Mouse (Mus musculus): ENCODE data around the gene Ccdc57. TPM values are rescaled to one million over a fixed set of nuclear protein-coding genes. Genes with fewer than 3 reads are reported as not detected.
"Not testable (repeated sequence)": the region's sequence is repeated elsewhere in the genome, so short reads cannot be mapped to it uniquely, and the experiment has no call there.

Gene Ccdc57
- polyA plus RNA-seq, 1 experiment: 1.7 TPM

GRCm38 (mm10) chr11:120850331-120851030 is 82.2 kb downstream of the Ccdc57 start:
- WGBS: 65% methylated on average over 2 of the region's 2 CpGs
- Histone ChIP-seq H3K36me3 (ENCODE audit: control insufficient read depth, insufficient read depth, low read length) (no peaks in the 10 kb centered on the region), H3K27ac (ENCODE audit: control insufficient read depth, insufficient read depth, low read length) (no peak overlapping the region), H3K4me3 (ENCODE audit: control insufficient read depth, insufficient read depth, low read length) (no peak overlapping the region), H3K4me1 (replicated peaks; ENCODE audit: control insufficient read depth, insufficient read depth, low read length) (peaks cover 30% of the 10 kb centered on the region), H3K27me3 (ENCODE audit: control insufficient read depth, insufficient read depth, low read length) (no peaks in the 10 kb centered on the region)
- no peak for TF ChIP-seq CTCF (IDR thresholded peaks at IDR 0.05; ENCODE audit: borderline replicate concordance, control insufficient read depth, extremely low read depth, insufficient read depth, low read length, poor library complexity)
- no peak for TF ChIP-seq POLR2A (IDR thresholded peaks at IDR 0.05; ENCODE audit: control insufficient read depth, extremely low read depth, insufficient read depth, low read length, poor library complexity)
- DNase-seq: no peak

GRCm38 (mm10) chr11:120846725-120847475 is 85.8 kb downstream of the Ccdc57 start:
- H3K4me3 ChIP-seq (ENCODE audit: control insufficient read depth, insufficient read depth, low read length): no peak overlapping the region
- H3K27me3 ChIP-seq (ENCODE audit: control insufficient read depth, insufficient read depth, low read length): no peaks in the 10 kb centered on the region
- H3K27ac ChIP-seq (ENCODE audit: control insufficient read depth, insufficient read depth, low read length): no peak overlapping the region
- TF ChIP-seq CTCF (IDR thresholded peaks at IDR 0.05; ENCODE audit: borderline replicate concordance, control insufficient read depth, extremely low read depth, insufficient read depth, low read length, poor library complexity) (no peak), POLR2A (IDR thresholded peaks at IDR 0.05; ENCODE audit: control insufficient read depth, extremely low read depth, insufficient read depth, low read length, poor library complexity) (no peak)
- peaks cover 9% of the 10 kb centered on the region for H3K4me1 ChIP-seq (replicated peaks; ENCODE audit: control insufficient read depth, insufficient read depth, low read length)
- no peak for DNase-seq
- 92% methylated on average over 9 of the region's 9 CpGs for WGBS
- no peaks in the 10 kb centered on the region for H3K36me3 ChIP-seq (ENCODE audit: control insufficient read depth, insufficient read depth, low read length)

GRCm38 (mm10) chr11:120844329-120844728 is 88.3 kb downstream of the Ccdc57 start:
- 98% methylated on average over 4 of the region's 4 CpGs for WGBS

GRCm38 (mm10) chr11:120833555-120834280 is 99.0 kb downstream of the Ccdc57 start:
- no peak for DNase-seq
- WGBS: 92% methylated on average over 8 of the region's 8 CpGs

More at GRCm38 (mm10) chr11:120844329-120844728, 88.3 kb downstream of the Ccdc57 start:
- TF ChIP-seq CTCF (IDR thresholded peaks at IDR 0.05; ENCODE audit: borderline replicate concordance, control insufficient read depth, extremely low read depth, insufficient read depth, low read length, poor library complexity): no peak
- TF ChIP-seq POLR2A (IDR thresholded peaks at IDR 0.05; ENCODE audit: control insufficient read depth, extremely low read depth, insufficient read depth, low read length, poor library complexity): no peak
- no peak for DNase-seq
- H3K36me3 ChIP-seq (ENCODE audit: control insufficient read depth, insufficient read depth, low read length): no peaks in the 10 kb centered on the region
- no peaks in the 10 kb centered on the region for H3K27me3 ChIP-seq (ENCODE audit: control insufficient read depth, insufficient read depth, low read length)
- H3K4me3 ChIP-seq (ENCODE audit: control insufficient read depth, insufficient read depth, low read length): no peak overlapping the region
- no peak overlapping the region for H3K27ac ChIP-seq (ENCODE audit: control insufficient read depth, insufficient read depth, low read length)
- H3K4me1 ChIP-seq (replicated peaks; ENCODE audit: control insufficient read depth, insufficient read depth, low read length): peaks cover 3% of the 10 kb centered on the region

GRCm38 (mm10) chr11:120832962-120833361 is 99.7 kb downstream of the Ccdc57 start:
- 90% methylated on average over 5 of the region's 5 CpGs for WGBS
- not testable (repeated sequence) for H3K27me3 ChIP-seq (ENCODE audit: control insufficient read depth, insufficient read depth, low read length); H3K4me1 ChIP-seq (replicated peaks; ENCODE audit: control insufficient read depth, insufficient read depth, low read length); DNase-seq; H3K4me3 ChIP-seq (ENCODE audit: control insufficient read depth, insufficient read depth, low read length); H3K36me3 ChIP-seq (ENCODE audit: control insufficient read depth, insufficient read depth, low read length); H3K27ac ChIP-seq (ENCODE audit: control insufficient read depth, insufficient read depth, low read length)

More at GRCm38 (mm10) chr11:120833555-120834280, 99.0 kb downstream of the Ccdc57 start:
- TF ChIP-seq POLR2A (IDR thresholded peaks at IDR 0.05; ENCODE audit: control insufficient read depth, extremely low read depth, insufficient read depth, low read length, poor library complexity): no peak
- no peak for TF ChIP-seq CTCF (IDR thresholded peaks at IDR 0.05; ENCODE audit: borderline replicate concordance, control insufficient read depth, extremely low read depth, insufficient read depth, low read length, poor library complexity)
- Histone ChIP-seq H3K4me3 (ENCODE audit: control insufficient read depth, insufficient read depth, low read length) (no peak overlapping the region), H3K27ac (ENCODE audit: control insufficient read depth, insufficient read depth, low read length) (no peak overlapping the region), H3K4me1 (replicated peaks; ENCODE audit: control insufficient read depth, insufficient read depth, low read length) (0 out of 2 replicates have a peak, but pooled peaks cover 2% of the 10 kb centered on the region), H3K36me3 (ENCODE audit: control insufficient read depth, insufficient read depth, low read length) (no peaks in the 10 kb centered on the region), H3K27me3 (ENCODE audit: control insufficient read depth, insufficient read depth, low read length) (no peaks in the 10 kb centered on the region)

- TF ChIP-seq CTCF (IDR thresholded peaks at IDR 0.05; ENCODE audit: borderline replicate concordance, control insufficient read depth, extremely low read depth, insufficient read depth, low read length, poor library complexity) (no peak), POLR2A (IDR thresholded peaks at IDR 0.05; ENCODE audit: control insufficient read depth, extremely low read depth, insufficient read depth, low read length, poor library complexity) (no peak)
- no peak for DNase-seq
- H3K27me3 ChIP-seq (ENCODE audit: control insufficient read depth, insufficient read depth, low read length): no peaks in the 10 kb centered on the region
- no peaks in the 10 kb centered on the region for H3K4me1 ChIP-seq (replicated peaks; ENCODE audit: control insufficient read depth, insufficient read depth, low read length)
- H3K27ac ChIP-seq (ENCODE audit: control insufficient read depth, insufficient read depth, low read length): no peak overlapping the region
- H3K4me3 ChIP-seq (ENCODE audit: control insufficient read depth, insufficient read depth, low read length): no peak overlapping the region
- 92% methylated on average over 3 of the region's 3 CpGs for WGBS
- H3K36me3 ChIP-seq (ENCODE audit: control insufficient read depth, insufficient read depth, low read length): no peaks in the 10 kb centered on the region
Measured at GRCm38 (mm10) chr11:120831659-120832440, 100.8 kb downstream of the Ccdc57 start.

All from thymus, adult 2 months (tissue).